Mouse (Mus musculus): ENCODE results near the gene Tmem72. TPM values are rescaled to one million over a fixed set of nuclear protein-coding genes. Genes with fewer than 3 reads are reported as not detected.
A peak's percentile ranks its signal among the peaks of the same experiment; 100 is the strongest.

Gene Tmem72
- total RNA-seq, 2 experiments from 2014 or later: 0.31 to 9.2 TPM

- peak in 1 of 2 experiments; percentile 42 for DNase-seq (ENCODE audit: low spot score in 2 of 2)
These were observed 34.4 kb downstream of the Tmem72 start for GRCm38 (mm10) chr6:116682317-116682716.

DNA sequence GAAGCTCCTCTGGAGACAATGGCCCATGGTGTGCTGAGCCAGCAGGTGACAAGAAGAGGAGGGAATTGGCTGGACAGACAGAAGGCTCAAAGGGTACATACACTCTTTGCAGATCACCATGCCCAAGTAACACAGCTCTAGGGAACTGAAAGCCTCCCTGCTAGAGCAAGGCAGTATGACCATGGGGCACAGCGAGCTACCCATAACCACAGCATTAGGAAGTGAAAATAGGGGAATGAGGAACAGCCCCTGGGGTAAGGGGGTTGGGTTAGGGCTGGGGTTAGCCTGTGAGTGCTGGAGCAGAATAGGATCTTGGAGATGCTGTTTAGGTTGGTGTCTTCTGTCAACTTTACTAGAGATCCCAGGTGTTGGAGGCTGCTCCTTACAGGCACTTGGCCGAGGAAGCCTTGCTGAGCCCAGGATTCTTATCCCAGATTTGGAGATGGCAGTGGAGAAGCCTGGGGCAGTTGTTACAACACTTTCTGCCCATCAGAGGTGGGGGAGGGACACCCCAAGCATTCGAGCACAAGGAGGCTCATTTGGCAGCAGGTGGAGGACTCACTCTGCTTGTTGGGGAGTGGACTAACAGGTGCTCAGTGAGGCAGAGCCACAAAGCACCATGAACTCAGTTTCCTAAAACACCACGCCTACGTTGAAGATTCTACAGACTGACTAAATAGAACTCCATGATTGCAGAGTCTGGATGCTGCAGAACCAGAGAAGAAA is 37.0 kb downstream of the Tmem72 start:
- DNase-seq (ENCODE audit: low spot score in 2 of 2): no peak

- no peak for DNase-seq (ENCODE audit: low spot score in 2 of 2)
These were observed 39.4 kb downstream of the Tmem72 start for GRCm38 (mm10) chr6:116677321-116677720.

- DNase-seq (ENCODE audit: low spot score in 2 of 2): no peak
These were observed 40.3 kb downstream of the Tmem72 start for GRCm38 (mm10) chr6:116676355-116676913.

DNA sequence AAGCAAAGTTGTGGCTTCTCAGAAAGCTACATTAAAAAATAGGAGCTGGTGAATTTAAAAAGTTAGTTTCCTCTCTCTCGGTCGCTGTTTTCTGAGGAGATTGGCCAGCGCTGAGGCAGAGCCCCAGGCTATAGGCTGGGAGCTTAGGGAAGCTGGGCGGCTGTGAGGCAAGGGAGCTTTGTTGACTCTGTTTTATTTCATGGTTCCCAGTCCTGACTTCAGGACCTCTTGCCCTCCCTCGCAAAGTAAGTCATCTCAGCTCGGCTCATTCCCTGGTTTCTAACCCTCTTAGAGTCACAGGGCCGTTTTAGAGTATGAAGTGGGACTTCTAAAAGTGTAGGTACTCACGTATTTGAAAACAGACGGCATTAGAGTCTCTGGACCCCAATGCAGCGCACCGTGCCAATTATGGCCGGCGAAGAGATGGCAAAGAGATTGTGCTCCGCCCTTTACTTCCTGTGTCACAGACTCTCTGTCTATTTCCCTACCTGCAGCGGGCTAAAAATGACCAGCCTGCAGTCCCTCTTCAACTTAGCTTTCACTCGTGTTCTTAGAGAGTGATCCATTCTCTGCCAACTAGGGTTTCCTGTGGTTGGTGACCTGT is 42.3 kb downstream of the Tmem72 start:
- DNase-seq (ENCODE audit: low spot score in 2 of 2): no peak

- DNase-seq (ENCODE audit: low spot score in 2 of 2): peak; percentile 66 to 67
These were observed 43.0 kb downstream of the Tmem72 start, which contains the start of gene Rassf4 for GRCm38 (mm10) chr6:116673471-116674282. TSS of gene Rassf4 (minus strand) at chr6:116673952.

DNA sequence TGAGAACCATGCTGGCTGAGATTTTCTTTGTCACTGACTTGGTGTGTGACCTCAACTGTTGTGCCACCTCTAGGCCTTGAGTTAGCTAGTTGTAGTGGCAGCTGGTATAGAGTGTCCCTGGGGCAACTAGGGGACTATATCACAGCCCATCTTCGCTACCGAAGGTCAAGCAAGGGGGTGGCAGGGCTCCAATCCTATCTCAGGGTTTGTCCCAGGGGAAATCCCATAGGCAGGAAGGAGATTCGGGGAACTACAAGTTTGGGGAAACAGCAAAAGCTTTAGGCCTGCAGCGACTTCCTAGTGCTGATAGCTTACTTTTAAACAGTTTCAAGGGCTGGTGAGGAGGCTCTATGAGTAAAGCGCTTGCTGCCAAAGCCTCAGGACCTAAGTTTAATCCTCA is 44.4 kb downstream of the Tmem72 start:
- DNase-seq (ENCODE audit: low spot score in 2 of 2): no peak

GRCm38 (mm10) chr6:116671768-116672167 is 44.9 kb downstream of the Tmem72 start:
- no peak for DNase-seq (ENCODE audit: low spot score in 2 of 2)

- DNase-seq (ENCODE audit: low spot score in 2 of 2): no peak
These were observed 45.7 kb downstream of the Tmem72 start for GRCm38 (mm10) chr6:116671031-116671430.

DNA sequence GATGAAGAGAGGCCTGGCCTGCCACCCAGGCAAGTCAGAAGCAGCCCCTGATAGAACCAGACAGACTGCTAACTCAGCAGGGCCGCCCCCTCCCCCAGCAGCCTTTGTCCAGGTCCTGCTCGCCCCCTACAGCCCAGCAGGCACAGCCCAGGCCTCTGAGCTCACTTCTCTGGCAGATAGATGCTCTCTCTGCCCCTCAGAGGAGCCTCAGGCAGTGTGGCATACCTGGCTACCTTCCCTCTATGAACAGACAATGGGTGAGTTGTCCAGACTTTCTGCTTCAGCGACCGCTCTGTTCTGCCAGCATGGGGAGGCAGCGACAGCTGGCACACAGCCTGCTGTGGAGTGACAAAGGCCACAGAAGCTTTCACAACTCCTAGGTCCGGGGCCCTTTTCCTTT is 46.6 kb downstream of the Tmem72 start:
- peak in 1 of 2 experiments; percentile 21 for DNase-seq (ENCODE audit: low spot score in 2 of 2)

GRCm38 (mm10) chr6:116668682-116669470 is 47.8 kb downstream of the Tmem72 start:
- no peak for DNase-seq (ENCODE audit: low spot score in 2 of 2)

- no peak for DNase-seq (ENCODE audit: low spot score in 2 of 2)
These were observed 49.3 kb downstream of the Tmem72 start for GRCm38 (mm10) chr6:116667382-116667781.

DNA sequence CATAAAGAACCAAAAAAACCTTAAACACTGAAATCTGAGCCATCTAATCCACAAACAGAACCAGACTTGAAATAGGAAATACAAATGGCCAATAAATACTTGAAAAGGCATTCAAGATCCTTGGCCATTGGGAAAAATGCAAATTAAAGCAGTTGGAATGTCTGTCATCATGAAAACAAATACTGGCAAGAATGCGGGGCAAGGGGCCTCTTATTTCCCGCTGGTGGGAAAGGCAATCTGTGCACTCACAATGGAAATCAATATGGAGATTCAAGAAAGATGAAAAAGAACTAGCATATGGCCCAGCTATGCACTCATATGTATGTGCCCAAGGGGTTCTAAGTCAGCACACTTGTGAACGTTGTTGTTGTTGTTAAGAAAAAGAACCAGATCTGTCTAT is 49.8 kb downstream of the Tmem72 start:
- DNase-seq (ENCODE audit: low spot score in 2 of 2): no peak

GRCm38 (mm10) chr6:116666085-116666750 is 50.5 kb downstream of the Tmem72 start:
- DNase-seq (ENCODE audit: low spot score in 2 of 2): no peak

DNA sequence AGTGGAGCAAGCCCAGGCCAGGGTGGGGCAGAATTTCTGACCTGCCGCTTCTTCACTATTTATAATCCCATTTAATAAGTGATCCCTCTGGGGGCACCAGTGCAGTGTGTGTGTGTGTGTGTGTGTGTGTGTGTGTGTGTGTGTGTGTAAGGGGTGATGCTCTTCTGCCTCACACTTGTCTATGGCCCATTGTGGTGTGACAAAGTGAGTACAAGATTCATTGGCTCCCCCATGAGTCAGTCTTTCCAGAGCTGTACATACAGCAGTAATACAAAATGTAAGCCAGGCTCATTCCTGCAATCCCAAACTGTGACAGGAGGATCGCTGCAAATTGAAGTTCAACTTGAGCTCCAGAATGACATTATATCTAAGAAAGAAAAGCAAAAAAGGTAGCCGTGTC is 51.9 kb downstream of the Tmem72 start:
- DNase-seq (ENCODE audit: low spot score in 2 of 2): no peak

DNA sequence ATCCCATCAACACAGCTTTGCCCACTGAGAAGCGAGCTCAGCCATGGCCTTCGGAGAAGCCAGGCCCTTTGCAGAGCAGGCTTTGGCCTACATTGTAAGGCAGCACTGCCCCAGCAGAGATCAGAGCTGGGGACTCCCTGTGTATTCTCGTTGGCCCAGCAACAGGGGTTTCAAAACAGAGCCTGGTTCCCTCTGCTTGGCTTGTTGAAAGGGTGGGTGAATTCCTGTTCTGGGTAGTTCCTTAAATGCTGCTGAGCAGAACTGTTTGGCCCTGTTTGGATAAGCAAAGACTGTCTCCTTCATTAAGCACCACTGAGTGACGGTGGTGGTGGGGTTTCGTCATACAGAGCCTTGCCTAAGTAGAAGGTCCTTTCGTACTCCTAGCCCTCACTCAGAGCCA is 52.7 kb downstream of the Tmem72 start:
- DNase-seq (ENCODE audit: low spot score in 2 of 2): no peak

DNA sequence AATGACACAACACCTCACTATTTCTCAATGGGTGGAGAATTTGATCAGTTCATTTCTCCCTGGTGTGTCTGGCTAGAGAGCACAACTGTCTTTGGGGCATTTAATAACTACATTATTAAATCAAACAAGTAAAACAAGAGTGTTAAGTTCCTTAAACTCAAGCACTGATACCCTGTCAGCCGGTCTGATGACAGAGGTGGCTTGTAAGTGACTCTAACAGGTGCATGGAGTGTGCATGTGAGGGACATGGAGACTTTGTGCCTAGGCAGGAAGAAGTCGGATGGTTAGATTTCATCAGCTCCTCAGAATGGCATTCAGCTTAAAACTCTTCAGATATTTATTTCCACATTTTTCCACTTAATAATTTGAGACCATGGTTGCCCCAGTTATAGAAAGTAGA is 53.3 kb downstream of the Tmem72 start:
- no peak for DNase-seq (ENCODE audit: low spot score in 2 of 2)

DNA sequence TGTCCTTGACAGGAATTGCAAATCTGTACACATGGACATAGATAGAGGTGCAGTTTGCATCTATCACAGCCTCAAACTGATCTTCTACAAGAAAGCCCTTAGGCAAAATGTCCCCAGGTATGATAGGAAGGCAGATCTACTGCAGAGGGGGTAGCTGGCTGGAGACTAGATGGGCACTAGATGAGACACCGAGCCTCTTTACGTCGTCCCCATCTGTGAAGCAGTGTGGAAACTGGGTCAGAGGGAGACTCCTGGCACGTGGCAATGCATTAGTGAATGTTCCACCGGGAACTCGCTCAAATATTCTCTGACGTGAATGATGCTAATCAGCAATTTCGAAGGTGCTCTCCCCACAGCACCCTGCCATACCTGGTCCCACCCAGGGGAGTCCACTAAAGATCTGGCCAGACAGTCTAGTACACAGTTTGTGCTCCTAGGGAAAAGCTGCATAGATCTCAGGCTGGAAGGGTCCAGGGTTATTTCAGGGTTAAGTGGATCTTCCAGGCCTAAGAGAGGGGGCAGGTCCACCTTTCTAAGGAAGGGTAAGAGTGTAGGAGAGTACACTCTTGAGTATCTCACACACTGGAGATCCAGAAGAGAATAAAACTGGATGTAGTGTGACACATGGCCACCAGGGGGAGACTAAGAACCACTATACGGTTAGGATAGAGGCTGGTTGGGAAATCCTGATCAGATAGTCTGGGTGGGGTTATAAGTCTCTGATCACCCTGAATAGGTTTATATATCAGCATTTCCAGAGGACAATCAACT is 62.8 kb downstream of the Tmem72 start:
- DNase-seq (ENCODE audit: low spot score in 2 of 2): peak; percentile 64 to 68

GRCm38 (mm10) chr6:116653191-116653590 is 63.5 kb downstream of the Tmem72 start:
- DNase-seq (ENCODE audit: low spot score in 2 of 2): no peak

All from layer of hippocampus, postnatal 14 days (tissue).